In the genomic region with DNA sequence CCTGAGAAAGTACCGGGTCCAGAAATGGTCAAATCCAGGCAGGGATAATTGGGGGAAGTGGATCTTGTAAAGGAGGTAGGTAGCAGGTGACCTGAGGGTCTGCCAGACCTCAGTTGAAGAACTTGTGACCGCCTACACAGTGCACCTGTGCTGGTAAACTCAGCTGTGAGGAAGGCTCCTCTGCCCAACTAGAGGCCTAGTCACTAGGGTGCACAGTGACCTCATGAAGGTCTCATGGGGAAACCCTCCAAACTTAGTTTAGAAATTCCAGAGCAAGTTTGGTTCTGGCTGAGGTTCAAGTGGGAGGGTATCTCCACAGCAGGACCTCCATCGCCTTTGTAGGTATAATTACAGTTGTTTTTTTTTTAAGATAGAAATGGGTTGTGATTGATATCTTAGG, we compare ENCODE assay signal across 11 mouse cellular contexts.
DNase-seq lines count a peak whose midpoint lies in the region; ATAC-seq lines count a peak whose summit lies in the region.
"Had no signal": no experiment of that assay in that cellular context is flagged by ENCODE, and none has a peak within 500 bp of the region (broad histone marks: within the 10 kb centered on the region; RNA-seq: fewer than 3 reads in every experiment).

No protein-coding gene starts in this region.

- no peaks in the 10 kb centered on the region for H3K9me3 ChIP-seq in heart, embryonic 13.5 days
- no peaks in the 10 kb centered on the region for H3K9me3 ChIP-seq in heart, embryonic 11.5 days (replicated peaks; ENCODE audit: control insufficient read depth, low read length)
- no peaks in the 10 kb centered on the region for H3K9me3 ChIP-seq in megakaryocyte, embryonic 14.5 days
- no peaks in the 10 kb centered on the region for H3K9me3 ChIP-seq in liver, embryonic 12.5 days (replicated peaks)
- no peaks in the 10 kb centered on the region for H3K9me3 ChIP-seq in stomach, embryonic 16.5 days (replicated peaks; ENCODE audit: control insufficient read depth, low read length)
- H3K9me3 ChIP-seq in hindbrain, embryonic 12.5 days (replicated peaks) = no peaks in the 10 kb centered on the region

- no peaks in the 10 kb centered on the region for H3K27me3 ChIP-seq in heart, embryonic 13.5 days (replicated peaks)
- no peaks in the 10 kb centered on the region for H3K27me3 ChIP-seq in heart, embryonic 11.5 days (ENCODE audit: control insufficient read depth, insufficient read depth, low read length)
- no peaks in the 10 kb centered on the region for H3K27me3 ChIP-seq in megakaryocyte, embryonic 14.5 days (replicated peaks)
- H3K27me3 ChIP-seq in liver, embryonic 12.5 days (replicated peaks) = no peaks in the 10 kb centered on the region
- no peaks in the 10 kb centered on the region for H3K27me3 ChIP-seq in stomach, embryonic 16.5 days (ENCODE audit: control insufficient read depth, insufficient read depth, low read length)
- no peaks in the 10 kb centered on the region for H3K27me3 ChIP-seq in hindbrain, embryonic 12.5 days

- no peaks in the 10 kb centered on the region for H3K36me3 ChIP-seq in heart, embryonic 13.5 days
- no peaks in the 10 kb centered on the region for H3K36me3 ChIP-seq in heart, embryonic 11.5 days (ENCODE audit: control insufficient read depth, insufficient read depth, low read length)
- peaks cover 22% of the 10 kb centered on the region for H3K36me3 ChIP-seq in megakaryocyte, embryonic 14.5 days (replicated peaks; ENCODE audit: low read length)
- H3K36me3 ChIP-seq in liver, embryonic 12.5 days = no peaks in the 10 kb centered on the region
- no peaks in the 10 kb centered on the region for H3K36me3 ChIP-seq in stomach, embryonic 16.5 days (ENCODE audit: control insufficient read depth, insufficient read depth, low read length)
- no peaks in the 10 kb centered on the region for H3K36me3 ChIP-seq in hindbrain, embryonic 12.5 days

- 64% methylated on average over 3 of the region's 3 CpGs for WGBS in heart, embryonic 13.5 days
- 72% methylated on average over 3 of the region's 3 CpGs for WGBS in heart, embryonic 11.5 days (ENCODE audit: insufficient replicate concordance)
- 62% methylated on average over 3 of the region's 3 CpGs for WGBS in liver, embryonic 12.5 days (ENCODE audit: insufficient replicate concordance)
- 60% methylated on average over 3 of the region's 3 CpGs for WGBS in stomach, embryonic 16.5 days
- WGBS in hindbrain, embryonic 12.5 days = 76% methylated on average over 3 of the region's 3 CpGs

- no peak for DNase-seq in left cerebral cortex, adult 11 months (ENCODE audit: low spot score)
- DNase-seq: adrenal gland, postnatal 10 days; cerebellum, adult 11-12 months; thymus, postnatal 25 days had no signal

- H3K9ac ChIP-seq in heart, embryonic 13.5 days = no peak overlapping the region
- no peak overlapping the region for H3K9ac ChIP-seq in heart, embryonic 11.5 days (ENCODE audit: low read depth, low read length)
- H3K9ac ChIP-seq in liver, embryonic 12.5 days = peak overlapping the region; percentile 23
- no peak overlapping the region for H3K9ac ChIP-seq in stomach, embryonic 16.5 days (ENCODE audit: low read length)
- H3K9ac ChIP-seq in hindbrain, embryonic 12.5 days = no peak overlapping the region

- H3K27ac ChIP-seq in heart, embryonic 13.5 days (replicated peaks) = 0 out of 2 replicates have a peak overlapping the region, but pooled peaks have one; percentile 29
- H3K27ac ChIP-seq in heart, embryonic 11.5 days (ENCODE audit: low read depth, low read length) = no peak overlapping the region; the same call in 1 of the 2 replicates
- H3K27ac ChIP-seq in liver, embryonic 12.5 days = peak overlapping the region; percentile 96
- H3K27ac ChIP-seq in stomach, embryonic 16.5 days (ENCODE audit: low read length) = peak overlapping the region; percentile 66
- H3K27ac ChIP-seq in hindbrain, embryonic 12.5 days = no peak overlapping the region

- H3K4me3 ChIP-seq in heart, embryonic 13.5 days = no peak overlapping the region
- H3K4me3 ChIP-seq in heart, embryonic 11.5 days (ENCODE audit: low read depth, low read length) = no peak overlapping the region
- H3K4me3 ChIP-seq in megakaryocyte, embryonic 14.5 days (replicated peaks) = peak overlapping the region; percentile 18
- no peak overlapping the region for H3K4me3 ChIP-seq in liver, embryonic 12.5 days
- H3K4me3 ChIP-seq in stomach, embryonic 16.5 days (replicated peaks; ENCODE audit: low read length) = no peak overlapping the region
- no peak overlapping the region for H3K4me3 ChIP-seq in hindbrain, embryonic 12.5 days

- no peak overlapping the region for H3K4me2 ChIP-seq in heart, embryonic 13.5 days
- H3K4me2 ChIP-seq in heart, embryonic 11.5 days = no peak overlapping the region
- peak overlapping the region; percentile 95 for H3K4me2 ChIP-seq in liver, embryonic 12.5 days
- no peak overlapping the region for H3K4me2 ChIP-seq in stomach, embryonic 16.5 days (ENCODE audit: low read depth, low read length)
- H3K4me2 ChIP-seq in hindbrain, embryonic 12.5 days (replicated peaks) = no peak overlapping the region

- peaks cover 52% of the 10 kb centered on the region for H3K4me1 ChIP-seq in heart, embryonic 13.5 days
- peaks cover 26% of the 10 kb centered on the region for H3K4me1 ChIP-seq in heart, embryonic 11.5 days (ENCODE audit: control insufficient read depth, insufficient read depth, low read length)
- H3K4me1 ChIP-seq in megakaryocyte, embryonic 14.5 days = peaks cover 78% of the 10 kb centered on the region
- peaks cover 83% of the 10 kb centered on the region for H3K4me1 ChIP-seq in liver, embryonic 12.5 days
- peaks cover 44% of the 10 kb centered on the region for H3K4me1 ChIP-seq in stomach, embryonic 16.5 days (ENCODE audit: control insufficient read depth, insufficient read depth, low read length)
- H3K4me1 ChIP-seq in hindbrain, embryonic 12.5 days = peaks cover 11% of the 10 kb centered on the region

- no peak for ATAC-seq in heart, embryonic 13.5 days (ENCODE audit: extremely low read depth, insufficient number of reproducible peaks, low FRiP score, low TSS enrichment)
- no peak for ATAC-seq in heart, embryonic 11.5 days (replicated peaks; ENCODE audit: insufficient number of reproducible peaks, low FRiP score, low TSS enrichment)
- no peak for ATAC-seq in megakaryocyte, adult 5-6 weeks (ENCODE audit: poor library complexity, severe bottlenecking)
- ATAC-seq in liver, embryonic 12.5 days = no peak
- no peak for ATAC-seq in stomach, embryonic 16.5 days (ENCODE audit: insufficient read depth, low FRiP score)
- ATAC-seq in hindbrain, embryonic 12.5 days (ENCODE audit: low FRiP score) = no peak

Comparison
In these comparisons a context has a peak if more than half of its experiments do, and no peak if none do; other contexts are left out.
1. H3K27ac ChIP-seq: peak in heart, embryonic 13.5 days (single experiment), liver, embryonic 12.5 days (single experiment) and stomach, embryonic 16.5 days (single experiment); none in heart, embryonic 11.5 days (single experiment) and hindbrain, embryonic 12.5 days (single experiment).